Mouse (Mus musculus) heart, postnatal 25 days (tissue): ENCODE measurements around the gene Ccdc154. TPM values are rescaled to one million over a fixed set of nuclear protein-coding genes. Genes with fewer than 3 reads are reported as not detected.
"Not testable (repeated sequence)": the region's sequence is repeated elsewhere in the genome, so short reads cannot be mapped to it uniquely, and the experiment has no call there.

ENCODE experiments used
- DNase-seq: peaks from one replicate; pipeline ENCODE4 v3.0.0; 2022; ENCODE audit warnings: low spot score
- intact Hi-C: fragments of 180-260 bp; cut with DNase I; formaldehyde crosslinking; loops from one replicate; pipeline ENCODE4 v1.15.1; 2025
- total RNA-seq, 2 experiments: library from RNA; stranded (reverse); gene quantifications; 2 replicates each; pipeline ENCODE4 v1.2.3; 2021

Ccdc154 gene
- not detected for total RNA-seq

DNA sequence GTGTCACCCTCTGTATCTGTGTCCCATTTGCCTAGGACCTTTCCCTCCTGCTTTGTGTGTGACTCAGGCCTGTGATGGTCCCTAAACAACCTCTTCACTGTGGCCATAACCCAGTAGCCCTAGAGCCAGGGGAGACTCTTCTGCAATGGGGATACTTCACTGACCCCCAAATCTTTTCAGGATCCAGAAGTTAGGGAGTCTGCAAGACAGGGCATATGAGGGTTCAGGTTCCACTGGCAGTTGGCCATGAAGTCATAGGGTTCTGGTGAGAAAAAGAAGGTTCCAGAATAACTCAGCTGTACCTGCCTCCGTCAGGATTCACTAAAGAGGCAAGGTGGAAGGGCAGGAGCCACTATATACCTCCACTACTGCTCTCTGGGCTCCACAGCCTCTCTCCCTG is at the start of gene Ccdc154:
TSS of gene Ccdc154 (plus strand) at position 301 of the 400 bp plus-strand sequence.
- intact Hi-C loops: no loop called here
- no peak for DNase-seq

DNA sequence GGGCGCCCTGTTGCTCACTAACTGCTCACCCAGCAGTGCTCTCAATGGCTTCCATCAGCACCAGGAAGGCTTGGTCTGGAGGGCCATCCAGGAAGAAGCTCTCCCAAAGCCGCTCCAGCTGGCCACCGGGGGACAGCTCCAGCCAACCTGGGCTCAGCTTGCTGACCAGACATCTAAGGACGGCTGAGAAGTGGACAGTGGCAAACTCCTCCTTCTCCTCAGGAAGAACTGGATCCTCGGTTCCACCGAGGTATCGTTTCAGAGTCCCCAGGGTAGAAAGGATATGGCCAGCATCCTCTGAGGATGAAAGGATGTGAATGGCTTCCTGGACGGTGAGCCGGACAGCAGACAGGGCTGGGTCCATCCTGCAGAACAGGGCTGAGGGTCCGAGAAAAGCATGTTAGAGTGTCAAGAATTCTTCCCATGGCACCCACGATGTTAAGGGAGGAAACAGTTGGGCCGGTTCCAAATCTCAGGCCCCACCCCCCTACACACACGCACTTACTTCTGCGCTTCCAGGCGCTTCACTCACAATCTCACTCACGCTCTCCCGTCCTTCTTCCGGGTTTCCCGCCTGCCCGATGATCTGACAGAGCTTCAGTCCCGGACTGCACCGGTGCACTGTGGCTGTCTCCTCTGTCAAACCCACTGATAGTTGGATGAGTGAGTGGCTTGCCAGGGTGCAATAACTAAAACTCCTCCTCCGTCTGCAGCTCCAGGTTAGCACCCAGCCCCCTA is 47.2 kb upstream of the Ccdc154 start:
- DNase-seq: no peak
- intact Hi-C loops: no loop called here

DNA sequence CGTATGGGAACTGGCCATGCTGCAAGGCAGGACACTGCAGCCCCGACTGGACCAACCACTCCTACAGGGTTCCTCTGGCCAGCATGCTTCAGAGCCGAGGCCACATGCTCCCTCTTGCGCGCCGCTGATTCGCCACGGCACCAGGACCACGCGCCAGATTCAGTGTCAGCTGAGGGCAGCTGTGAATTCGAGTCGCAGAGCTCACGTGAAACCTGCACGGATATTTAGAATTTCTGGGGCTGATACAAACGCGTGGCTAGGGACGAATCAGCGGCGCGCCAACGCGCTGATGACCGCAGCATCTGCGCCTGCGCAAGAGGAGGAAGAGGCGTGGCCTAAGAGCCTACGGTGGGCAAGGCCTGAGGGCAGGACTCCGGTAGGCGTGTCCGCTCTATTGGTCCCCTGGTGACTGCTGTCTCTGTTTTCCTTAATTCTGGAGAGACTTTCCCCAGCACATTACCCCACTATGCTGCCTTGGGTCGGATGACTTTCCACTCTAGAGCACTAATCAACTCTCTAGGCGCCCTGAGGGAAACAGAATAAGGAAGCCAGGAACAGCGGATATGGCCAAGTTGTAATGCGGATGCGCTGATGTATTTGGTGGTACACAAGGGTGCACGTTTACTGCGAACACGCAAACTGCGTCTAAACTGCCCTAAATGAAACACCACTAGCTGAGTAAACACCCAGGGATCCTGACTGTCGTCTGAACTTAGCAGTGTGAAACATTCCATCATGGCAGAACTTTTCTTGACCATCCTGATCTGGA is 46.4 kb upstream of the Ccdc154 start, which contains the start of gene Telo2:
TSS of gene Telo2 (minus strand) at position 304 of the 769 bp plus-strand sequence.
- DNase-seq: peak; percentile 85
- intact Hi-C loops: loop anchor here (1.0 to 2.0 kb wide), 2 partner anchors 15 to 68 kb away; partner anchors contain the start of gene BC003965

DNA sequence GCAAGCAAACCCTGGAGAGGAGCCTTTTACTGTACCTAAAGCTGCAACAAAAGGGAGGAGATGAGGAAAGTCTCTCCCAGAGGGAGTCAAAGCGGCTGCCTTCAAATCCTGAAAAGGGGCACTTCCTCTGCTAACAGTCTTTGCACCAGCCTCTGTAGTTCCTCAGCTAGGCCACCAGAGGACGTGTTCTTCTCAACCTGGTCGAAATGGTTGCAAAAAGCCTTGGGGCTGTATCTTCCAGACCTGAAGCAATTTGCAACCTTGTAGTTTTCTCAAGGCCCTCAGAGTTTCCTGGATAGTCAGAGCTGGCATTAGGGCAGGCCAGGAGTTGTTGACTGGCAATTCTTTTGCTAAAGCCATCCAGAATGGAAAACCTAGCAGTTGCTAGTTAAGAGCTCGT is 45.0 kb upstream of the Ccdc154 start:
- DNase-seq: no peak
- intact Hi-C loops: loop anchor here (2.0 kb wide), 1 partner anchor 14 kb away; no protein-coding TSS in a partner anchor

DNA sequence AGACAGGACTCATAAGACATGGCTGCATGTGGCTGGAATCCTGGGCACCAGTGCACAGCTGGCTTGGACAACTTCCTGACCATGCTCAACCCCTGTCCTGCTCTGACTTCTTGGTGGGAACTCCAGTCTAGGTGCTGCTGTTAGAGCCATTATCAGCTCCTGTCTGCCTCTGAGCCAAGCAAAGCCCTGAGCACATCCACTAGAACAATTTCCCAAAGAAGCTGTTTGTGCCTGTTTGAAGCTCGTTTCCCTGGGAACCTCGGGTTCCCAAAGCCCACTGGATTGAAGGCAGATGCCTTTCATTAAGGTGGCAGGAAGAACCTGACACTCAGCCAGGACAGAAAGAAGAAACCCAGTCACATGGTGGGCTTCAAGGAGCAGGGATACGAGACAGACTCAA is 41.9 kb upstream of the Ccdc154 start, which contains the start of gene Ptx4:
TSS of gene Ptx4 (plus strand) at position 355 of the 400 bp plus-strand sequence.
- intact Hi-C loops: loop anchor here (10.0 kb wide), 1 partner anchor 376 kb away; no protein-coding TSS in a partner anchor
- DNase-seq: no peak

DNA sequence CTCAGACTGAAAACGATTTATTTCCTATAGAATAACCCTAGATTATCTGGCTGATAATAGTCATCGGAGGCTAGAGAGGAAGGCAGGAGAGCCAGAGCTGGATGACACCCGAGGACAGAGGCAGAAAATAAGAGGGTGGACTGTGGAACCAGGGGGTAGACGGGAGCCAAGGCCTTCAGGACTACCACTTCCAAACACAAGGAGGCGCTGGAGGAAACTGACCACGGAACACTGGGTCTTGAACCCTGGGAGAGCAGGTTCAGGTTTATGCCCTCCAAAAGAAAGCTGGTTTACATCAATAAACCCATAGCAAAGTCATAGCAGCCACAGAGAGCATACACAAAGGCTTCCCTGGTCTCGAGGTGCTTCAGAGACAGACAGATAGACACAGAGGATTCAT is 38.3 kb upstream of the Ccdc154 start:
- intact Hi-C loops: loop anchor here (10.0 kb wide), 1 partner anchor 379 kb away; no protein-coding TSS in a partner anchor
- DNase-seq: no peak

DNA sequence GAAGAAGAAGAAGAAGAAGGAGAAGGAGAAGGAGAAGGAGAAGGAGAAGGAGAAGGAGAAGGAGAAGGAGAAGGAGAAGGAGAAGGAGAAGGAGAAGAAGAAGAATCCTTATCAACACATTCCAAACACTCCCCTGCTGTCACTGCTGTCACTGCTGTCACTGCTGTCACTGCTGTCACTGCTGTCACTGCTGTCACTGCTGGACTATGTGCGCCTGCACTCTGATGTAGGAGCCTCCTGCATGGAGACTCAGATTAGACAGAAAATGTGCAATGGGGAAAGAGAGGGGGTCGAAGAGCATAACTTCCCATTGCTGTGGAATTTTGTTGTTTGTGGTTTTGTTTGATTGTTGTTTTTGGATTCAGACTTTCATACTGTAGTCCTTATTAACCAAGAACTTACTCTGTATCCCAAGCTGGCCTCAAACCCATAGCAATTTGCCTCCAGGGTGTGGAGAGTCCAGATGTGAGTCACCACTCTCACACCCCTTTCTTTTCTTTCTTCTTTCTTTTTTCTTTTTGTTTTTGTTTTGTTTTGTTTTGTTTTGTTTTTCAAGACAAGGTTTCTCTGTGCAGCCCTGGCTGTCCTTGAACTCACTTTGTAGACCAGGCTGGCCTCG is 36.7 kb upstream of the Ccdc154 start:
- not testable (repeated sequence) for DNase-seq
- intact Hi-C loops: loop anchor here (10.0 kb wide), 1 partner anchor 381 kb away; no protein-coding TSS in a partner anchor

DNA sequence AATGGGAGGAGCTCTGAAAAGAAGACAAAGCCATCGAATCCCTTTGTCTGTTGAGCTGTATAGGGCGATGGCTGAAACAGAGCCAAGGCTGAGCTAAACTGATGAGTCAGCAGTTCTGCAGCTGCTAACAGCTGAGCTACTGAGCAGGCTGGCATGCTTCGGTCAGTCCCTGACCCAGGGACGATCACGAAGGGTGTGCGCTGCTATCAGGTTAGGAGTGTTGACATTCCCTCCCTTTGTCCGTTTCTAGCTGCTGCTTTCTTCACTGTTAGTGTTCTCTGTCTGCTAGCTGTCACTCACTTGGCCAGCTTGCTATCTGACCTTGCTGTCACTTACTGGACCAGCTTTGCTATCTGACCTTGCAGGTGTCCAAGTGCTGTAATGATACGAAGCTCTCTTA is 35.2 kb upstream of the Ccdc154 start:
- intact Hi-C loops: loop anchor here (10.0 kb wide), 1 partner anchor 382 kb away; no protein-coding TSS in a partner anchor
- DNase-seq: no peak

DNA sequence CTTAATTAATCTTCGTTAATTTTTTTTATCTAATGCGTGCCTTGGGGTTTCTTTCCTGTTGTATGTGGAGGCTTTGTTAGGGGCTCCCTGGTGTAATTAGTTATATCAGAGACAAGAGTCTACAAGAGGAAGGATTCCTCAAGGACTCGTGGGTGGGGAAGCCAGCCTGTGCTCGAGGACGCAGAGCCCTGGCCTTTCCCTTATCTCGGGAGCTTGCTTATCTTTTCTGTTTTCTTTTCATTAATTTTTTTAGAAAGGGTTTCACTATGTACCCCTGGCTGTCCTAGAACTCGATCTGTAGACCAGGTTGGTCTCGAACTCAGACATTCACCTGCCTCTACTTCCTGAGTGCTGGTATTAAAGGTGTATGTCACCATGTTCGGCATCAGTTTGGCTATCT is 34.6 kb upstream of the Ccdc154 start:
- no peak for DNase-seq
- intact Hi-C loops: loop anchor here (10.0 kb wide), 1 partner anchor 383 kb away; no protein-coding TSS in a partner anchor

DNA sequence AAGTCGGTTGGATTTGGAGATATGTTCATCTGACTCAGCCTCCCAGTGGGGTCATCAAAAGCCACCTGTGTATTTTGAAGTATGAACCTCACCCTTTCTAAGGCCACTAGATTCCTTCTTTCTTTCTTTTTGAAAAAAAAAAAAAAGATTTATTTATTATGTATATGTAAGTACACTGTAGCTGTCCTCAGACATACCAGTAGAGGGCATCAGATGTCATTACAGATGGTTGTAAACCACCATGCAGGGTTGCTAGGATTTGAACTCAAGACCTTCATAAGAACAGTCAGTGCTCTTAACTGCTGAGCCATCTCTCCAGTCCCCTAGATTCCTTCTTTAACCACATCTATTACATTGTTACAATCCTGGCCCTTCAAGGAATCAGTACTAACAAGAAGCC is 32.2 kb upstream of the Ccdc154 start:
- no peak for DNase-seq
- intact Hi-C loops: loop anchor here (2.0 to 5.0 kb wide), 2 partner anchors 13 to 142 kb away; partner anchors contain the start of gene Ube2i

DNA sequence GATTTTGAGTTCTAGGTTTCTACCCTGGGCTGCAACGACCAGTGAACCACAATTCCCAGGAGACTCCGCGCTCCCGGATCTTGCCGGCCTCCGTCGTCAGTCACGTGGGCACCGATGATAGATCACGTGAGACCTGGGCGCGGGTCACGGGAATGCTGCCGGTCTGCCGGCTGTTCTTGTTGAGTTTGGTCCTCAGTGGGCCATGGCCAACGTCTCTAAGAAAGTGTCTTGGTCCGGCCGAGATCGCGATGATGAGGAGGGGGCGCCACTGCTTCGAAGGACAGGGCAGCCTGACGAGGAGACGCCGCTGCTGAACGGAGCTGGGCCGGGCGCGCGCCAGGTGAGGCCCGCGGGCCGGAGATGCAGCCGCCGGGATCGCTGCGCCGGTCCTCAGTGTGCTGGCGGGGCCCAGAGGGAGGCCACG is 29.0 kb upstream of the Ccdc154 start, which contains the start of gene Clcn7:
TSS of gene Clcn7 (plus strand) at position 117 of the 424 bp plus-strand sequence.
- intact Hi-C loops: loop anchor here (5.0 kb wide), 1 partner anchor 139 kb away; the partner anchor contains the start of gene Ube2i
- peak; percentile 88 for DNase-seq

DNA sequence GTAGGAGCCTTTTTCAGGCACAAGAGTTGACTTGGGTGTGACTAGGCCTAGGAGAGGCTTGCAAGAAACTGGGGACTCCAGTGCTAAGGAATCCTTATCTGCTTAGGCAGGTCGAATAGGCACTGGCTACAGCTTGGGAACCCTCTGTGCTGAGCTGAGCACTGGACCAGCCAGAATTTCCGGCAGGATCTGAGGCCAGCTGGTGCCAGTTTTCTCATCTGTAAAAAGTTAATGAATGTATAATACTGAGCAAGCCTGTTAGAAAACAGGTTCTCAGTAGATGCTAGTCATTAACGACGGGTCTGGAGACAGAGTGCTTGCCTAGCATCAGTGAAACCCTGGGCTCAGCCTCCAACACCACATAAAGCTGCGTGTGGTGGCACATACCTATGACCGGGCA is 26.6 kb upstream of the Ccdc154 start:
- DNase-seq: no peak
- intact Hi-C loops: loop anchor here (5.0 kb wide), 1 partner anchor 47 kb away; the partner anchor contains the start of gene BC003965

DNA sequence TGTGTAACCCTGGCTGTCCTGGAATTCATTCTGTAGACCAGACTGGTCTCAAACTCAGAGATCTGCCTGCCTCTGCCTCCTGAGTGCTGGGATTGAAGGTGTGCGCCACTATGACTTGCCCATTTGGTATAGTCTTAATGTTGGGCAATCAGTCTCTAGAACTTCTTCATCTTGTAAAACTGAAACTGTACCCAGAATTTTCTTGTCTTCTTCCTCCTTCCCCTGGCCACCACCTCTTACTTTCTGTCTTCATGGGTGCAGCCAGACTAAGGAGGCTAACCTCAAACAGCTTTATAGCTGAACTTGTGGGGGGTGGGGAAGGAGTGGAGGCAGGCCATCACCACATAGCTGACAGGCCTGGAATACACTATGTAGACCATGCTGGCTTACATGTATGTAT is 23.5 kb upstream of the Ccdc154 start:
- no peak for DNase-seq
- intact Hi-C loops: loop anchor here (5.0 kb wide), 1 partner anchor 43 kb away; the partner anchor contains the start of gene BC003965

DNA sequence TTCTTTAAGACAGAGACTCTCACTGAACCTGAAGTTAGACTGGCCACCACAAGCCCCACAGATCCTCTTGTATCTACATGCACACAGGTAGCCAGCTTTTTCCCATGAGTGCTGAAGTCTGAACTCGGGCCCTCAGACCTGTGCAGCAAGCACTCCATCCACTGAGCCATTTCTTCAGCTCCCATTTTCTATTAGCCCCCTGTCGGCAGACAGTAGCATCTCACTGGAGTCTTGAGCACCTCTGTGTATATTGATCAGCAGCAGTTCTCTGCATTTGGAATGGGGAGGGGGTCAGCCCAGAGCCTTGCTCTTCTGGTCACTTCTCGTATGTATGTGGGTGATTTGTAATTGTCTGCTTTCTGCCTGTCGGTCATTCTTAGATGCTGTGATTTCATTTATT is 22.3 kb upstream of the Ccdc154 start:
- no peak for DNase-seq
- intact Hi-C loops: loop anchor here (5.0 kb wide), 1 partner anchor 42 kb away; the partner anchor contains the start of gene BC003965

DNA sequence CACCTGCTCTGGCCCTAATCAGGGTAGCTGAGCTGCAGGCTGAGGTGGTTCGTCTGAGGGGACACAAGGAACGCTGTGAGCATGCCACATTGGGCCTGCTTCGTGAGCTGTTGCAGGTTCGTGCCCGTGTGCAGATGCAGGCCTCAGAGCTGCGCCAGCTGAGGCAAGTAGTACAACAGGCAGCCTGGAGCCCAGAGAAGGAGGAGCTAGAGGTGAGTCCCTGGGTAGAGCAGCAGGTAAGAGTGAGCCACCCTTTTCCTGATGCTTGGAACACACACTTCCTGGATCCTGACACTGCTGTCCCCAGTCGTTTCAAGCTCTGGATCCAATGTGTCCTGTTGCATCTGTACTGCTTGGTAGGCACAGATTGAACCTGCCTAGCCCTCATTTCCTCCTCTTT is 1.1 kb downstream of the Ccdc154 start:
- intact Hi-C loops: no loop called here
- DNase-seq: no peak

DNA sequence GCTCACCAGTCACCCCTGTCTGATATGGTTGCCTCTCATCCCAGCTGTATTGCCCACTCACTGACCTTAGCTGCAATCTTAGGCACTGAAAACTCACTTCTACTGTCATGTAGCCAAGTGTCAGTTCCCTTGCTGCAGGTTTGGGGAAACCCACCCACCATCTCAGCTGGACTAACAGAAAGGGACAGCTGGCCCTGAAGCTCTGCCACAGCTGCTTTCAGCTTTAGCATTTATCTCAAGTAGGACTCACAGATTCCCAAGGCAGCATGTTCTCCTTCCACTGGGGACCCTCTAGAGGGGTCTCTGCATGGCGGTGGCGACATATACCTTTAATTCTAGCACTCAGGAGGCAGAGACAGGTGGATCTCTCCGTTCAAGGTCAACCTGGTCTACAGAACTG is 2.5 kb downstream of the Ccdc154 start:
- intact Hi-C loops: no loop called here
- DNase-seq: no peak

DNA sequence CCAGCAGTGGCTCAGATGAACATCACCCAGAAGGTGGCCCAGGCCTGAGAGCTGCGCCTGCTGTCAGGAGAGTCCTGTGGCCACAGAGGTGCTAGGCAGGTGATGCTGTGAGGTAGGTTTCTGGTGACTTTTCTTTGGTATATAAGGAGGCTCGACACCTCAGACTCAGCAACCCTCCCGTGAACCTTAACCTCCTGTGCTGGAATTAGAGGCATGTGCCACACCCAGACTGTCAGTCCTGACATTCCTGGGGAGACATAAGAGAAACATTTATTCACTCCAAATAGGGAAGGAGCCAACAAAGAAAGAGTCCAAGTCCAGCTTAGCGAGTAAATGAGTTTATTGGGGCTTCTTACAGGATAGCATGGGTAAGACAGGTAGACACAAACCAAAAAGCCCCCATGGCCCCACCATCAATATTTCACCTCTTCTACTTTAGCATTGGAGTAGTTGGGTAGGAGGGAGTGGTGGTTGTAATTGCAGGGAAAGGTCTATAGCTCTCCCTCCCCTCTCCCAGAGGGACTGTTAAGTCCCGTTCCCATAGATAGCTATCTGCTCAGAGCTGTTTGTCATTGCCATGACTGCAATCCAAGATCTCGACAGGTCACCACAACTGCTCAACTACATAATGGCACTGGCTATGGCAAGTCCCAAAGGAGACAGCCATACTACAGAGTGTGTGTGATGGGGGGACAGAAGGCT is 3.9 kb downstream of the Ccdc154 start:
- intact Hi-C loops: no loop called here
- no peak for DNase-seq

DNA sequence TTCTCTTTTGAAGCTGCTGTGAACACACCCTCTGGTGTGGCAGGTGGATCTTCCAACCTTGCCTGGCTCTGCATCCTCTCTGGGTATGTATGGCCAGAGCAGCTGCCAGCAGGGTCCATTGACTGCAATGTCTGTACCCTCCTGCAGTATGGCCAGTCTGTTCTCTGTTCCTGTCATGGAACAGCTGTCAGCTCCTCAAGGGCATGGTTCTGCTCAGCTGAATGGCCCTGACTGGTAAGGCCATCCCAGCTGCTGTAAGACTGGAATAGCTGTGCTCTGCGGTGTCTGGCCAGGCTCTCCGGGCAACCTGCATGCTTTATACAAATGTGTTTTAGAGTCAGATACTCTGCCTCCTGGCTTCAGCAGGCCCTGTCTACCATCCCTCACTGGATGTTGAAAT is 7.4 kb downstream of the Ccdc154 start:
- no peak for DNase-seq
- intact Hi-C loops: no loop called here

DNA sequence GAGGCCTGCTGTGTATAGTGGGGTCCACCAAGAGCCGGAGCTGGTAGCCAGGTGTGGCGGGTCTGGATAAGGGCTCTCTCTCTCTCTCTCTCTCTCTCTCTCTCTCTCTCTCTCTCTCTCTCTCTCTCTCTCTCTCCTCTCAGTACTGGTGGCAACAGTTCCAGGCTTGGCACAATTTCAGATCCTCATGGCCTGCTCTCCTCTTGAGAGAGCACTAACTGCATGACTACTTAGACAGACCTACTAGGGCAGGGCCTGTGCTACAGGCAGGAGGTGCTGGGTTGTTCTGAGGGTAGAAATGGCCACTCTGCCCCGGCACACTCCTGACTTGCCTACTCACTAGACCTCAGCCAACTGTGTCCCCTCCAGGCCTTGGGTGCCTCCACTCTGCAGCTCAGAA is 10.3 kb downstream of the Ccdc154 start:
- intact Hi-C loops: no loop called here
- DNase-seq: no peak
